Mouse (Mus musculus) E14TG2a.4 (cell line): ENCODE results near the gene Frrs1l.

Experiments
- CTCF ChIP-seq: conservative IDR thresholded peaks from 2 replicates; pipeline ENCODE4 v1.5.1; 2014; ENCODE audit warnings: low read length
- NANOG ChIP-seq: IDR thresholded peaks from 2 replicates; pipeline ENCODE4 v1.6.1; 2014; ENCODE audit warnings: borderline replicate concordance, low read length, mixed read lengths
- POU5F1 ChIP-seq: IDR thresholded peaks from 2 replicates; pipeline ENCODE4 v1.6.1; 2014; ENCODE audit warnings: low read length, borderline replicate concordance

DNA sequence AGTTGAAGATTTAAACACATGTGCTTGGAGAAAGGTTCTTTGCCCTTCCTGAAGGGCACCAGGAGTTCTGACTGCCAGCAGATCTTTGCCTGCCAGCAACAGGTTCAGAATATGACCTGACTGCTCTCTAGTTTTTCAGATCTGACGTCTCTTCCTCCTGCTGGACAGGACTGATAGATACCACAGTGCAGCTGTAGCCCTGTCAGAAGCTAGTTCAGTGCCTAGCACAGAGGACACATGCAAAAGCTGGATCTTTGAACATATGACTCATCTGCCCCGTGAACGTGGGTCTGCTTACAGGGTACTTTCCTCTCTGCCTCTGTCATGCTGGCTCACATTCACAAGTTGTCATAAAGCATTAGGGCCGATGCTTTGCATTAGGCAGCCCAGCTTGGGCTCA is 45.9 kb downstream of the Frrs1l start:
- TF ChIP-seq CTCF (no peak), NANOG (no peak), POU5F1 (no peak)
